Mouse (Mus musculus): Measurements from ENCODE around the gene Prss36. TPM values are rescaled to one million over a fixed set of nuclear protein-coding genes. Genes with fewer than 3 reads are reported as not detected.

Prss36 gene
- polyA plus RNA-seq, 1 experiment from 2014 or later, result 10.7 TPM

- Histone ChIP-seq H3K9me3 (replicated peaks; ENCODE audit: control insufficient read depth, low read length) (no peaks in the 10 kb centered on the region), H3K36me3 (ENCODE audit: control insufficient read depth, insufficient read depth, low read length) (peaks cover 14% of the 10 kb centered on the region), H3K9ac (ENCODE audit: low read length) (no peak overlapping the region), H3K27ac (ENCODE audit: low read length) (no peak overlapping the region), H3K4me2 (ENCODE audit: low read depth, low read length) (no peak overlapping the region), H3K4me3 (replicated peaks; ENCODE audit: low read length) (no peak overlapping the region), H3K27me3 (ENCODE audit: control insufficient read depth, insufficient read depth, low read length) (no peaks in the 10 kb centered on the region), H3K4me1 (ENCODE audit: control insufficient read depth, insufficient read depth, low read length) (peaks cover 9% of the 10 kb centered on the region)
- no peak for ATAC-seq (ENCODE audit: insufficient read depth, low FRiP score)
- WGBS, result 84% methylated on average over 8 of the region's 8 CpGs
Measured at GRCm38 (mm10) chr7:127887191-127887590, 59.3 kb downstream of the Prss36 start.

DNA sequence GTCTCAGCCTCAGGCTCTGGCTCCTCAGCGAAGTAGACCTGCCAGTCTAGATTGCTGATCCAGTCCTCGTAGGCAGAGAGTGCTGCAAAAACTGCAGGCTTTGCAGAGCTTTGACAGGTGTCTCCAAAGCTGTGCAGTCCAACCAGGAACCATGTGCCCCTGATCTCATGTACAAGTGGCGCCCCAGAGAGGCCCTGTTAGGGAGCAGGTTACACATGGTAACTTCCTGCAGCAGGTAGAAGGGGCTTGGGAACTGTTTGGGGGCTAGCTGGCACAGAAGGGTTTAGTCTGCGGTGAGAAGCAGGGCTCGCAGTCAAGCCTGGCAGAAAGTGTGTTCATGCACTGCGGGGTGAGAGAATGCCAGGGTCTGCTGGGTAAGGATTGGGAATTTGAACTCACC lies 60.0 kb downstream of the Prss36 start:
- no peak for ATAC-seq (ENCODE audit: insufficient read depth, low FRiP score)
- peaks cover 20% of the 10 kb centered on the region for H3K36me3 ChIP-seq (ENCODE audit: control insufficient read depth, insufficient read depth, low read length)
- no peaks in the 10 kb centered on the region for H3K27me3 ChIP-seq (ENCODE audit: control insufficient read depth, insufficient read depth, low read length)
- WGBS, result 87% methylated on average over 6 of the region's 6 CpGs
- H3K4me3 ChIP-seq (replicated peaks; ENCODE audit: low read length), result no peak overlapping the region
- H3K4me1 ChIP-seq (ENCODE audit: control insufficient read depth, insufficient read depth, low read length), result peaks cover 9% of the 10 kb centered on the region
- H3K27ac ChIP-seq (ENCODE audit: low read length), result no peak overlapping the region
- no peaks in the 10 kb centered on the region for H3K9me3 ChIP-seq (replicated peaks; ENCODE audit: control insufficient read depth, low read length)
- no peak overlapping the region for H3K4me2 ChIP-seq (ENCODE audit: low read depth, low read length)
- H3K9ac ChIP-seq (ENCODE audit: low read length), result no peak overlapping the region

- Histone ChIP-seq H3K9ac (ENCODE audit: low read length) (no peak overlapping the region), H3K4me3 (replicated peaks; ENCODE audit: low read length) (no peak overlapping the region), H3K4me2 (ENCODE audit: low read depth, low read length) (no peak overlapping the region), H3K27me3 (ENCODE audit: control insufficient read depth, insufficient read depth, low read length) (no peaks in the 10 kb centered on the region), H3K4me1 (ENCODE audit: control insufficient read depth, insufficient read depth, low read length) (peaks cover 9% of the 10 kb centered on the region), H3K27ac (ENCODE audit: low read length) (no peak overlapping the region), H3K9me3 (replicated peaks; ENCODE audit: control insufficient read depth, low read length) (no peaks in the 10 kb centered on the region), H3K36me3 (ENCODE audit: control insufficient read depth, insufficient read depth, low read length) (peaks cover 26% of the 10 kb centered on the region)
- 60% methylated on average over 6 of the region's 6 CpGs for whole genome bisulfite sequencing
- no peak for ATAC-seq (ENCODE audit: insufficient read depth, low FRiP score)
Measured at GRCm38 (mm10) chr7:127885951-127886350, 60.6 kb downstream of the Prss36 start.

Other genes with a start within 250 kb of the Prss36 start
- 26.2 and 33.1 TPM in 2 replicates for gene Bcl7c, start 237.8 kb downstream of the Prss36 start, polyA plus RNA-seq (2015; fragmentation: Nextera tagmentation; extraction: Ambion mirVana)
- gene Ctf1, start 234.0 kb downstream of the Prss36 start, polyA plus RNA-seq (2015; fragmentation: Nextera tagmentation; extraction: Ambion mirVana), result 8.1 and 10.3 TPM in 2 replicates
- 0.21 and 0.22 TPM in 2 replicates for gene Ctf2, start 214.6 kb downstream of the Prss36 start, polyA plus RNA-seq (2015; fragmentation: Nextera tagmentation; extraction: Ambion mirVana)
- gene Fbxl19, start 202.2 kb downstream of the Prss36 start, polyA plus RNA-seq (2015; fragmentation: Nextera tagmentation; extraction: Ambion mirVana), result 2.8 and 3.2 TPM in 2 replicates
- 26.7 and 29.0 TPM in 2 replicates for gene Orai3, start 176.9 kb downstream of the Prss36 start, polyA plus RNA-seq (2015; fragmentation: Nextera tagmentation; extraction: Ambion mirVana)
- 10.5 and 16.4 TPM in 2 replicates for gene Setd1a, start 170.1 kb downstream of the Prss36 start, polyA plus RNA-seq (2015; fragmentation: Nextera tagmentation; extraction: Ambion mirVana)
- gene Gm49388, start 161.1 kb downstream of the Prss36 start, polyA plus RNA-seq (2015; fragmentation: Nextera tagmentation; extraction: Ambion mirVana), result not detected in 2 replicates
- gene Hsd3b7, start 146.1 kb downstream of the Prss36 start, polyA plus RNA-seq (2015; fragmentation: Nextera tagmentation; extraction: Ambion mirVana), result 35.2 and 36.1 TPM in 2 replicates
- 43.1 and 48.6 TPM in 2 replicates for gene Stx4a, start 122.4 kb downstream of the Prss36 start, polyA plus RNA-seq (2015; fragmentation: Nextera tagmentation; extraction: Ambion mirVana)
- gene Stx1b, start 122.2 kb downstream of the Prss36 start, polyA plus RNA-seq (2015; fragmentation: Nextera tagmentation; extraction: Ambion mirVana), result 2.9 and 3.6 TPM in 2 replicates
- 9.9 and 11.2 TPM in 2 replicates for gene Zfp646, start 70.5 kb downstream of the Prss36 start, polyA plus RNA-seq (2015; fragmentation: Nextera tagmentation; extraction: Ambion mirVana)
- 11.5 and 11.9 TPM in 2 replicates for gene Zfp668, start 69.9 kb downstream of the Prss36 start, polyA plus RNA-seq (2015; fragmentation: Nextera tagmentation; extraction: Ambion mirVana)
- 1.7 and 1.8 TPM in 2 replicates for gene Prss53, start 55.8 kb downstream of the Prss36 start, polyA plus RNA-seq (2015; fragmentation: Nextera tagmentation; extraction: Ambion mirVana)
- not detected in 2 replicates for gene Gm21974, start 51.3 kb downstream of the Prss36 start, polyA plus RNA-seq (2015; fragmentation: Nextera tagmentation; extraction: Ambion mirVana)
- 179 and 184 TPM in 2 replicates for gene Vkorc1, start 51.1 kb downstream of the Prss36 start, polyA plus RNA-seq (2015; fragmentation: Nextera tagmentation; extraction: Ambion mirVana)
- 134 and 148 TPM in 2 replicates for gene Bckdk, start 42.6 kb downstream of the Prss36 start, polyA plus RNA-seq (2015; fragmentation: Nextera tagmentation; extraction: Ambion mirVana)
- 27.6 and 29.2 TPM in 2 replicates for gene Kat8, start 34.2 kb downstream of the Prss36 start, polyA plus RNA-seq (2015; fragmentation: Nextera tagmentation; extraction: Ambion mirVana)
- 63.8 and 78.8 TPM in 2 replicates for gene Prss8, start 16.6 kb downstream of the Prss36 start, polyA plus RNA-seq (2015; fragmentation: Nextera tagmentation; extraction: Ambion mirVana)
- 204 and 234 TPM in 2 replicates for gene Fus, start 20.7 kb upstream of the Prss36 start, polyA plus RNA-seq (2015; fragmentation: Nextera tagmentation; extraction: Ambion mirVana)
- 179 and 188 TPM in 2 replicates for gene Pycard, start 47.1 kb upstream of the Prss36 start, polyA plus RNA-seq (2015; fragmentation: Nextera tagmentation; extraction: Ambion mirVana)
- 0.39 and 1.9 TPM in 2 replicates for gene Trim72, start 57.2 kb upstream of the Prss36 start, polyA plus RNA-seq (2015; fragmentation: Nextera tagmentation; extraction: Ambion mirVana)
- gene Itgam, start 115.9 kb upstream of the Prss36 start, polyA plus RNA-seq (2015; fragmentation: Nextera tagmentation; extraction: Ambion mirVana), result 4.1 and 4.3 TPM in 2 replicates
- 0.04 TPM in 1 of 2 replicates, not detected in the other for gene Gm49368, start 116.0 kb upstream of the Prss36 start, polyA plus RNA-seq (2015; fragmentation: Nextera tagmentation; extraction: Ambion mirVana)
- gene Itgax, start 182.8 kb upstream of the Prss36 start, polyA plus RNA-seq (2015; fragmentation: Nextera tagmentation; extraction: Ambion mirVana), result 0.27 and 0.72 TPM in 2 replicates
- not detected in 2 replicates for gene Itgad, start 207.7 kb upstream of the Prss36 start, polyA plus RNA-seq (2015; fragmentation: Nextera tagmentation; extraction: Ambion mirVana)

Measured in stomach, embryonic 16.5 days (tissue).